Mouse (Mus musculus) adipose tissue, adult 10 weeks (tissue): ENCODE results near the gene Acat2. TPM values are rescaled to one million over a fixed set of nuclear protein-coding genes. Genes with fewer than 3 reads are reported as not detected.

Experiments used
- polyA plus RNA-seq: library from polyadenylated mRNA; stranded (reverse); fragments of 350-450 nt; fragmentation: Illumina TruSeq; extraction: RNeasy Lipid Tissue Mini Kit (QIAGEN cat#74804); gene quantifications from one replicate; pipeline ENCODE4 v1.2.3, GENCODE M21; 2014; ENCODE audit warnings: low read depth, low replicate concordance

Acat2 gene
- 161 TPM for polyA plus RNA-seq

GRCm38 (mm10) chr17:12960331-12960873, at the start of gene Acat2:
Acat2 (minus strand) TSS chr17:12960747.

GRCm38 (mm10) chr17:13006546-13006945, 46.0 kb upstream of the Acat2 start, which contains the start of gene Sod2:
Sod2 (plus strand) TSS chr17:13006846.

GRCm38 (mm10) chr17:12994069-12994468, 33.5 kb upstream of the Acat2 start, which contains the start of gene Wtap:
Wtap (minus strand) TSS chr17:12994169.

GRCm38 (mm10) chr17:12940151-12940805, 20.3 kb downstream of the Acat2 start, which contains the start of gene Acat3:
Acat3 (minus strand) TSS chr17:12940600.

GRCm38 (mm10) chr17:12915881-12916583, 44.5 kb downstream of the Acat2 start, which contains the start of gene Mrpl18:
Mrpl18 (minus strand) TSS chr17:12916345.

GRCm38 (mm10) chr17:12915488-12915880, 45.1 kb downstream of the Acat2 start, which contains the start of gene Tcp1:
Tcp1 (plus strand) TSS chr17:12915701.

GRCm38 (mm10) chr17:12909361-12910280, 50.9 kb downstream of the Acat2 start, which contains the start of gene Pnldc1:
Pnldc1 (minus strand) TSS chr17:12910230.

Other genes starting within 250 kb of the Acat2 start
- 17.5 TPM for gene Igf2r, start 191.1 kb downstream of the Acat2 start, polyA plus RNA-seq
- 0.78 TPM for gene Mas1, start 92.6 kb downstream of the Acat2 start, polyA plus RNA-seq
- gene Mrgprh, start 84.7 kb downstream of the Acat2 start, polyA plus RNA-seq: 0.51 TPM
- 2.6 TPM for gene Pnldc1, start 50.5 kb downstream of the Acat2 start, polyA plus RNA-seq
- 182 TPM for gene Tcp1, start 45.0 kb downstream of the Acat2 start, polyA plus RNA-seq
- 58.1 TPM for gene Mrpl18, start 44.4 kb downstream of the Acat2 start, polyA plus RNA-seq
- 18.5 TPM for gene Acat3, start 20.1 kb downstream of the Acat2 start, polyA plus RNA-seq
- gene Wtap, start 33.4 kb upstream of the Acat2 start, polyA plus RNA-seq: 58.0 TPM
- 153 TPM for gene Sod2, start 46.1 kb upstream of the Acat2 start, polyA plus RNA-seq
- not detected for gene Gpr31b, start 91.5 kb upstream of the Acat2 start, polyA plus RNA-seq
- gene Tcp10b, start 100.4 kb upstream of the Acat2 start, polyA plus RNA-seq: 6.8 TPM
- 1.2 TPM for gene Unc93a, start 171.1 kb upstream of the Acat2 start, polyA plus RNA-seq